Mouse (Mus musculus) ZHBTc4 (cell line): Measurements from ENCODE around the gene Mid1ip1.

Experiments used
- DNase-seq: peaks from one replicate; pipeline ENCODE4 v3.0.0-alpha.2; 2011; ENCODE audit warnings: low read depth, low spot score

Gene Mid1ip1

DNA sequence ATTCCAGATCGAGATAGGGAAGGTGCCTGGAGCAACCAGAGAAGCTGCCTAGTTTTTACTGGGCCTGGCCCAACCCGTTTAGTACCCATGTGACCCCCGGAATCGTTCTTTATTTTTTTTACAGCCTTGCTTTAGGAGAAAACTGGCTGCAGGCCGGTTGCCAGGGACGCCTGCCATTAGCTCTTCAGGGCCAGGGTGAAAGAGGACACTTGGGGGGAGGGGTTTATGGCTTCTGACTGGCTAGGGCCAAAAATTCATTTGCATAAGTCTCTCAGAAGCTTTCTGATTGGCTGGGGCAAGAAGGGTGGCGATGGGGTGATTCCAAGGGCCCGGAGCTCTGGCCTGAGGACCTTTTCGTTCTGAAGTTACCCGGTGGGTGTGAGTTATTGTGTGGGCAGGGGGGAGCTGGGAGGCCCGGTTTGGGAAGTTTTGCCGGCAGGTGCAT lies at the start of gene Mid1ip1:
Mid1ip1 (plus strand) TSS at position 318 of the 445 bp plus-strand sequence.
- peak; percentile 90 for DNase-seq

DNA sequence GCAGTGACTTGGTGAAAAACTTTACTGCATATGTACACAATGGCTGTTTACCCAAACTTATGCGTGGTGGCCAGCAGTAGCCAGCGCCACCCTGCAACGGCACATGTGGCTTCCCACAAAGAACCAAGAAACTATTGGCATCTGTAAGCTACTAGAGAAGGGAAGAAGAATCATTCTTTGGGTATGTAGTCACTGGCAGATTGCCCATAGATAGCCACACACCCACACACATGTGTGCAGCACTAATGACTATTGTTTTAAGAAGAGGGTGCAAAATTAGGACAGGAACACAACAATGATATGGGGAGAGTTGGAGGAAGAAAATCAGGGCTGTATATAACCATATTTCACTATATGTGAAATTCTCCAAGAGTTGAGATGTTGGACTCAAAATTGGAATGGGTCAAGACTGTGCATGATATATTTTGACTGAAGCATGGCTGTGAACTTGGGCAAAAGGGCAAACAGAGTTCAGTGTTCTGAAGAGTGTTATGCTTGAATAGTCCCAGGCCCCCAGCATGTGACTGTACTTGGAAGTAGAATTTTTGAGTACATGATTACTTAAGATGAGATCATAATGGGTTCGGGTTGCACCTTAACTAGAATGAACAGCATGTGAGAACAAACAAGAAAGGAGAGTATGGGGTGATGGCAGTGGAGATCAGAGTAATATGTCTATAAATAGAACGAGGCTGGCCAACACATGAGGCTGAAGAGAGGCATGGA lies 20.2 kb upstream of the Mid1ip1 start:
- no peak for DNase-seq

- no peak for DNase-seq
Measured at GRCm38 (mm10) chrX:10706728-10707127, 8.1 kb upstream of the Mid1ip1 start.

DNA sequence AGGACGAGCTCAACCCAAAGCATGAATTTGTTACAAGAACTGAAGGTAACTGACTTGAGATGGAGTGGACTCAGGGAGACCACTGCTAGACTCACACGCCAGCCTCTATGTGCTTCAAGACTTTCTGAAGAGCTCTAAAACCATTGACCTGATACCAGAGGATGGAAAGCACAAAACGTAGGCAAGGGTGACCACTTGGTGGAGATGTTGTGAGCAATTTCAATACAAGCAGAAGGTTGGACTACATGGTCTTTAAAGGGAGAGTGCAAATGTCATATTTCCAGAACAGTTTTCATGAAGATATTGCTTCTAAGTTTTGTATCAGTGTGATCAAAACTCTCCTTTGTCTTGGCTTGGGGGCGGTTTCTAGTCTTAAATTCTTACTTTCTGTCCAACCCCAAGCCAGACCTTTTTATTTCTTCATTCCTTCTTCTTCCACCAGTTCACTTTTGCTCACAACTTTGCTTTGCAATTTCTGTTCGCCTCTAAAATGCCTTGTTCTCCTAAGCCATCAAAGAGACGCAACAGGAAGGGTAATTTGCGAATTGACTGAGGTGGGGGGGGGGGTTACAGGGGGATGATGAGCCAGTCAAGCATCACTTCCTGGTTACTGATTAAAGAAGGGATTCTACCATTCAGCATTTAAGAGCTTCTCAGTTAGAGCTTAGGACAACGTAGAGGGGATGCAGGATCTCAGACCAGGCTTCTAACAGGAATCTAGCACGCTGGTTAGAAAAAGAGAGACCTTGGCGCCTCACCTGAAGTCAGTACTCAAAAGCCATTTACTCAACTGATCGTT lies 775 bp upstream of the Mid1ip1 start:
- DNase-seq, result no peak

DNA sequence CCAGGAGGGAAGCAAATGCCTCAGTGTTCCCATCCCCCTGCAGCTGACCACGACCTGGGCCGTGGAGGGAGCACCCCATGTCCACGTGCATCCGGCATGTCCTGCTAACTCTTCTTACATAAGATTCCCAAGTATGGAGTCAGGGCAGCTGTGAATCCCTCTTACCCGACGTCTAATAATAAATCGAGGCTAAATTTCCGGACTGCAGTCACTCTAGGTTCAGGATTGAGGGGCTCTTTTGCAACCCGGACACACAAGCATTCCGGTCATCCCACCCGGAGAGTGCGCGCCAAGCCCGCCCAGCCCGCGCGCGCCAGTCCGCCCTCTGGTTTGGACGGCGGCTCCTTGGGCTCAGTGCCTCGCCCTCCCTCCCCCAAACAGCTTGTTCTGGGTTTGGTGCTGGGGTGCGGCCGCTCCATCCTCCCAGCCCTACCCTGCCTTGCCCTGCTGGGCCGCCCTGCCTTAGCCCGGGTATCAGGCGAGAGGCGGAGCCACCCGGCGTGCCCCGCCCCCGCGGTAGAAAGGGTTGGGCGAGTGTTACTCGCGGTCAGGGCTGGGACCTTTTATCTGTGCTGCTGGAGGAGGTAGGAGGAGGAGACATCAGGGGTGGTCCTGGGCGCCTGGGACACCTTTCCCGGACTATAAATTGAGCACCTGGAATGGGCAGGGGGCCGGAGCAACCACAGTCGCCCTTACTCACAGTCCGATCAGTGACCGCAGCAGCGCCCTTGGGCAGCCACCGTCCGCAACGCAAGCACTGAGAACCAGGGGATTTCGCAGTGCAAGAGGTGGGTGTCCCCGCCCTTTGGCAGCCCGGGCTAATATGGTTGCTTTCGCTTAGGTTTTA lies 2.3 kb downstream of the Mid1ip1 start:
- DNase-seq, result peak; percentile 94

- DNase-seq, result peak; percentile 39
Measured at GRCm38 (mm10) chrX:10718021-10718837, 3.4 kb downstream of the Mid1ip1 start.

DNA sequence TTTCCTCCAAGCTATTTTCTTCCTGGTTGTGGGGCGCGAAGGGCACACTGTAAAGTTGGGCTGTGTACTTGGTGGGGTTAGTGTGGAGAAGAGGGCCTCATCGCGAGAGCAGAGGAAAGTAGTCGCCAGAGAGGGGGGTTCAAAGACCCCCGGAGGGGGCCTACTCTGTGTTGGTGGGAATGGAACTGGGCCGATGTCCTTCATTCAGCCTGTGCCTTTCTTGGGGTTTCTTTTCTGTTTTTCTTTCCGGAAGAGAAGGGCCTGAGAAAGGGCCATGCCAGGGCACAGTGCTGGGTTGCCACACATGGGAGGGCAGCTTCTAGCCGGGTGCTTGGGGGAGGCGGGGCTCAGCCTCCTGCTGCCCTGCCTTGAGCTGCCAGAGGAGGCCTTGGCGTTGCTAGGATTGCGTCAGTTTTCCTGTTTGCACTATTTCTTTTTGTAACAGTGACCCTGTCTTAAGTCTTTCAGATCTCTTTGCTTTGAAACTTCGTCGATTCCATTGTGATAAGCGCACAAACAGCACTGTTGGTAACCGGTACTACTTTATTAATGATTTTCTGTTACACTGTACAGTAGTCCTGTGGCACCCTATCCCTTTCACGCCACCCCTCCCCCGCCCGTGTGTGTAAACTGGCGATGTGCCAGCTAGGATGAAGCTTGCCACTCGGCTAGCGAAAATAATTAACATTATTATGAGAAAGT lies 4.2 kb downstream of the Mid1ip1 start:
- peak; percentile 50 for DNase-seq

GRCm38 (mm10) chrX:10720391-10720790 lies 5.6 kb downstream of the Mid1ip1 start:
- no peak for DNase-seq

DNA sequence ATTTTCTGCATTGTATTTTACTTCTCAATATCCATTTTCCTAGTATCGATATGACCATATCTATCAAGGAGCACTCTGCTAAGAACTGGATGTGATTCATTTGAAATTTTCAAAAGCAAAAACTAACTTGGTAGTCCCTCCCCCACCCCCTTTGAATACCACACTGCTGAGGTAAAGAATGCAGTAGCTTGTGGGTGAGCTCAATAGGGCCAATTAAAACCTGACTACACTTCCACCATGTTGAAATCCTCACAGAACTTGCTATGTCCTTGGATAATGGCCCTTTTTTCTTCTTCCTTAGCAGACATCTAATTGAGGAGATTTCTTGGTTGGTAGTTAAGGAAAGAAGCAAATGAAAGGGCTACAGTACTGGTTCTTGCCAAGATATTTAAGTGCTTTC lies 9.8 kb downstream of the Mid1ip1 start:
- no peak for DNase-seq

DNA sequence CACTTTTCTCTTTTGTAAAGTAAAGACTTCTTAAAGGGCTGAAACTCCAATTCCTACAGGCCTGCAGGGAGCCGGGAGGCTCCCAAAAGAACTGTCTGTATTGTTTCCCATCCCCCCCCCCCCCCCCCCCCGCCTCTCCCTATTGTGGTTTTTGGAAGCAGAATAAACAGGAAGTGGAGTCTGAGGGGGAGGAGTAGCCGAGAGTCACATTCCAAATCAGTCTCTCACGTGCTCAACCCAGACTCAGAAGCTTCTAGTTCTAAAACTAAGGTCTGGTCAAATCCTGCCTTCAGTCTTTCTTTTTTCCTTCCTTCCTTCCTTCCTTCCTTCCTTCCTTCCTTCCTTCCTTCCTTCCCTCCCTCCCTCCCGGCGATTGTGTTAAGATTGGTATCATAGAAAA lies 14.7 kb downstream of the Mid1ip1 start:
- DNase-seq, result peak; percentile 47

GRCm38 (mm10) chrX:10734453-10734852 lies 19.6 kb downstream of the Mid1ip1 start:
- no peak for DNase-seq

DNA sequence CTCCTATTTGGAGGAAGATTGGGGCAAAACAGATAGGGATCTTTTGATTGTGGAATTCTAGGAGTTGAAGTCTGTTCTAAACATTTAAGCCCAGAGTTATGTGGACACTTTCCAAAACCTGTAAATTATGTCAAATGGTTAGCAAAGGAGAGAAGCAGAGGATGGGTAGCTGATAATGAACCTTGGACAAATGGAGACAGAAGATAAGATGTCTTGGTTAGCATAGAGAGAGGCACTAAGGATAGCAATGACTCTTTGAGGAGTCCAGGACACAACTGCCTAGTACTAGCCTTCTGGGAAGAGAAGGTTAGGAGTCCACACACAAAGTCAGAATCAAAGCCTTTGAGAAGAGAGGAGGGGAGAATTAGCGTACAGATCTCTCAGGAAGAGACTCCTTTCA lies 20.1 kb downstream of the Mid1ip1 start:
- DNase-seq, result no peak

DNA sequence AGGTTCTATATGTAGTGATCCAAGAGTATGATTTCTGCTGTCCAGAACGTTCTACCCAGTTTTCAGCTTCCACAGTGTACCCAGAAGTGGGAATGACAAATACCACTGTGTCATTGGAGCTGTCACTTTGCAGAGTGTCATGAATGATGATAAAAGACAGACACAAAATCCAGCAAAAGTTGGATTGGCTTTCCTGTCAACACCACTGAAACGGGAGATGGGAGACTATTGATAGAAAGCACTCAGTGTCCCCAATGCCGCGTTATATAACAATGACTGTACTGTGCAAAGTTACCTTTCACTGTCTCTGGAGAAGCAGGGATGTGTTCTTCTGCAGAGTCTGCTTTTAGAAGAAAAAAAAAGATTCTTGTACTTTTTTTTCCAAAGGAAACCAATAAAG lies 44.1 kb downstream of the Mid1ip1 start:
- DNase-seq, result no peak

DNA sequence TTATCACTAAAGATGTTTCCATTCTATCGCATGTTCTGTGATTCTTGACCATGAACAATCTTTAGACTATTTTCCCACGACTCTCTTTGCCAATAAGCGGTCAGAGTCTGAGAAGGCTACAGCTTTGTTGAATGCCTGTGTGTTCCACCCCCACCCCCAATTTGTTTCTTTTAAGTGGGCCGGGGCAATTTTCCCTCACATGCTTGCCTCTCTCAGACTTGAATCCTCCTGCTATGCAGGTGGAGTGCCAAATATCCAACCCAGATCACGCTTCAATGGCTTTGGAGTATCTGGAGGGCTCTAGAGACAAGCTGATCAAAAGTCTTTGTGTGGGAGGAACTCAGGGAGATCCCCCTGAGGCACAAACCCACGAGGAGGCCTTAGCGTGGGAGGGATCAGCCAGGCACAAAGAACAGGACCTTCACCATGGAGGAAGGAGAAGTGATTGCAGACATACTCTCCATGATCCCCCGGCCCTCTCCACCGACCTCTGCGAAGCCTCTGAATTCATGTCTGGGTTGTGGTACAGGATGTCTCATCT lies 48.7 kb downstream of the Mid1ip1 start:
- DNase-seq, result no peak
